Mouse (Mus musculus) bone marrow, adult 2 months (tissue): ENCODE measurements around the gene Sgip1.

Experiments
- CTCF ChIP-seq: fragments of 200-500 bp; IDR thresholded peaks from 2 replicates; pipeline ENCODE4 v1.5.1; 2011; ENCODE audit warnings: low read length, control low read depth; ENCODE audit not compliant: control insufficient read depth, insufficient read depth
- POLR2A ChIP-seq: fragments of 200-500 bp; IDR thresholded peaks from 2 replicates; pipeline ENCODE4 v1.6.1; 2011; ENCODE audit warnings: low read depth, mild to moderate bottlenecking, control low read depth, low read length, borderline replicate concordance; ENCODE audit not compliant: control insufficient read depth

GRCm38 (mm10) chr4:102862751-102863710 is 121.9 kb downstream of the Sgip1 start:
- no peak for TF ChIP-seq CTCF
- no peak for TF ChIP-seq POLR2A
